Mouse (Mus musculus) bone marrow macrophage, adult 2 months (primary cell): Measurements from ENCODE around the gene Six3.

Source experiments
- CTCF ChIP-seq: IDR thresholded peaks from 2 replicates; pipeline ENCODE4 v1.5.1; 2012; ENCODE audit warnings: low read depth, mild to moderate bottlenecking, low read length, moderate library complexity
- POLR2A ChIP-seq: IDR thresholded peaks from 2 replicates; pipeline ENCODE4 v1.6.1; 2012; ENCODE audit warnings: mild to moderate bottlenecking, low read depth, low read length, borderline replicate concordance

GRCm38 (mm10) chr17:85661521-85661920 lies 48.1 kb downstream of the Six3 start:
- TF ChIP-seq CTCF (no peak), POLR2A (no peak)
